Mouse (Mus musculus) CH12.LX (cell line): ENCODE measurements at regions not wholly inside any gene's neighbourhood (a gene's known extent, or its start where the extent isn't known, plus 50 kb on each side); places are given as distances from the start of the nearest gene placed in this dataset.

Source experiments
- BHLHE40 ChIP-seq: IDR thresholded peaks from 2 replicates; pipeline ENCODE4 v1.6.1; 2011; ENCODE audit warnings: mild to moderate bottlenecking, low read depth, low read length, improper control_type of control experiment
- CTCF ChIP-seq, 2 experiments: IDR thresholded peaks in 1 of 2; conservative IDR thresholded peaks in 1 of 2; 2 replicates each; pipeline ENCODE4 v1.5.1; 2011 to 2012; ENCODE audit warnings: low read depth in 2 of 2, low read length in 2 of 2, improper control_type of control experiment in 1 of 2, inconsistent platforms in 1 of 2, mild to moderate bottlenecking in 1 of 2, moderate library complexity in 1 of 2
- EP300 ChIP-seq: IDR thresholded peaks from 2 replicates; pipeline ENCODE4 v1.6.1; 2011; ENCODE audit warnings: low read length, improper control_type of control experiment
- MEF2A ChIP-seq: IDR thresholded peaks from 2 replicates; pipeline ENCODE4 v1.6.1; 2014; ENCODE audit warnings: low read depth, mild to moderate bottlenecking, inconsistent platforms, low read length, improper control_type of control experiment, borderline replicate concordance
- NELFE ChIP-seq: IDR thresholded peaks from 2 replicates; pipeline ENCODE4 v1.6.1; 2011; ENCODE audit warnings: low read depth, low read length, improper control_type of control experiment
- POLR2A ChIP-seq: IDR thresholded peaks from 2 replicates; pipeline ENCODE4 v1.6.1; 2011; ENCODE audit warnings: low read depth, mild to moderate bottlenecking, improper control_type of control experiment, low read length
- TCF12 ChIP-seq: IDR thresholded peaks from 2 replicates; pipeline ENCODE4 v1.6.1; 2014; ENCODE audit warnings: low read depth, mild to moderate bottlenecking, inconsistent platforms, low read length, improper control_type of control experiment
- USF1 ChIP-seq: IDR thresholded peaks from 2 replicates; pipeline ENCODE4 v1.6.1; 2014; ENCODE audit warnings: low read depth, mild to moderate bottlenecking, inconsistent platforms, low read length, improper control_type of control experiment
- ZC3H11A ChIP-seq: IDR thresholded peaks from 2 replicates; pipeline ENCODE4 v1.6.1; 2012; ENCODE audit warnings: low read depth, mild to moderate bottlenecking, inconsistent platforms, low read length, improper control_type of control experiment
- ZKSCAN1 ChIP-seq: IDR thresholded peaks from 2 replicates; pipeline ENCODE4 v1.6.1; 2012; ENCODE audit warnings: low read depth, inconsistent platforms, low read length, improper control_type of control experiment, borderline replicate concordance
- ZMIZ1 ChIP-seq: IDR thresholded peaks from 2 replicates; pipeline ENCODE4 v1.6.1; 2012; ENCODE audit warnings: low read depth, mild to moderate bottlenecking, inconsistent platforms, low read length, improper control_type of control experiment

DNA sequence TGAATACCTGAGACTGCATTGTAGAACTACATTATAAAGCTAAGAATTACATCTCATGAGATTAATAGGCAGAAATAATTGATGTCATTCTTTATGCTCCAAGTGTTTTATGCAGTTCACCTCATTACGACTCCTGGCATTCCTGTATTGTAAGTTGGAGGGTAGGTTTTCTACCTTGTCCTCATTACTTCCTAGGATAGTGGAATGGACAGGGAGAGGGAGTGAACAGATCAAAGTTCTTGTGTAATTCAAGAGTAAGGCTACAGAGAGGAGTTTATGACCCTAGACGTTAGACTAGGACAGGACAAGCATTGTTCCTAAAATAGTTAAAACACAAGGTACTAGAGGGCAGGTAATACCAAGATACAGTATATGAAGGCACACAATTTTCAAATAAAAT, 901.3 kb downstream of the Jrkl start:
- TF ChIP-seq CTCF (conservative IDR thresholded peaks at IDR 0.05 in 1 of 2, IDR thresholded peaks at IDR 0.05 in 1 of 2; ENCODE audit: low read depth in 2 of 2, low read length in 2 of 2) (no peak), POLR2A (no peak), USF1 (no peak), EP300 (no peak), ZKSCAN1 (no peak), NELFE (no peak), ZC3H11A (no peak), TCF12 (no peak), ZMIZ1 (no peak), MEF2A (no peak), BHLHE40 (no peak)
